Mouse (Mus musculus) adrenal gland, postnatal 14 days (tissue): ENCODE data around the gene BC016579. TPM values are rescaled to one million over a fixed set of nuclear protein-coding genes. Genes with fewer than 3 reads are reported as not detected.

Experiments
- DNase-seq: peaks from one replicate; pipeline ENCODE4 v3.0.0; 2021; ENCODE audit warnings: mixed read lengths
- long read RNA-seq, 2 experiments: library from polyadenylated mRNA; stranded (forward); transcript quantifications; one replicate each; pipeline ENCODE4 v2.0.0; 2021
- total RNA-seq: library from RNA; stranded (reverse); gene quantifications from 2 replicates; pipeline ENCODE4 v1.2.3, GENCODE M21; 2021

BC016579 gene
- 0.15 TPM in 1 of 2 replicates, not detected in the other for total RNA-seq
- long read RNA-seq, experiment 1: 0 reads
- long read RNA-seq, experiment 2: 0 reads

DNA sequence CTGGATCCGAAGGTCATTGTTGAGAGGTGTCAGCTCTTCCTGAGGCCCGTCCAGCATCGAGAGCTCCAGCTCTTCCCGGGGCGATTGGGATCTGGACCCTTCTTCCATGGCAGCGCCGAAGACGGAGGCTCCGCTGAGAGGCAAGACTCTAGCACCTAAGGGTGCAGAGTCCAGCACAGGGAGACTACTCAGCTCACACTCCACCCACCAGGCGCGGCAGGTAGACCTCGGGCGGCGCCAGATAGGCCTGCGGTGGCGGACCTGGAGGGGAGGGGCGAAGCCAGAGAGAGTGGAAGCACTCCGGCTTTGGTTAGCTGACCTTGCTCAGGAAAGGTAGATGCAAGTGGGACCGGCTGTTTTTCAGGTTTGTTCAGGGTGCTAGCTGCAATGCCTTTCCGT is at the start of gene BC016579:
TSS of gene BC016579 (minus strand) at position 135 of the 399 bp plus-strand sequence.
- DNase-seq: no peak

DNA sequence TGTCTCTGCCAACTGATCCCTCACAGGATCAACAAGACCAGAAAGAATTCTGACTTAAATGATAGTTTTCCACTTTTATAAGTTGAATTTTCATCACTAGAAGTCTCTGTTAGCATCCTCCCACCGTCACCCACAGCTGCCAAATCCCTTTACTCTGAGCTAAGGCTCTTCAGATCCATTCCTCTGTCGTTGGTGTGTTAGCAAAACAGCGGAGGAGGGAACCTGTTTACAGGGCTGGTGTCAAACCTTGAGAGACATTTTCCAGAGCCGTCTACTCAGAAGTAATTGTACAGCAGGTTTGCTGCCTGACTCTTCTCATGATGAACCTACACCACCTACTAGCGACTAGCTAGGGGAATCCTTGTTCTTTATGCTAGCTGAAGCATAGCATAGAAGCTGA is 45.4 kb upstream of the BC016579 start:
- no peak for DNase-seq

DNA sequence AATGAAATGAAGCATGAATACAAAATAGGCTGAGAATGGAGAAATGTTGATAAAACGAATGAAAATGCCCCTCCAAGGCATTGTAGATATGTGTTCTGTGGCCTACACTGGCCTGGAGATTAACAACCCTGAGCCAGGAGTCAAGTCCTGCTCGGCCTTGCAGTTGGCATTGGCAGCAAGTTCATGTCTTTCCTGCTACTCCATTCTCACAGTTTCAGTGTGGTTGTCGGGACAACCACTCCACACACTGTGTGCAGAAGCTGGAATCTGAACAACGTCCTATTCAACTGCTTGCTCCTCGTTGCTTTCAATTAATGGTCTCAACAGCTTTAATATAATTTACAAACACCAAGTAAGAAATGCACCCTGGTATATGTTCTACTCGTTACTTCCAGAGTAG is 44.1 kb upstream of the BC016579 start:
- DNase-seq: no peak

DNA sequence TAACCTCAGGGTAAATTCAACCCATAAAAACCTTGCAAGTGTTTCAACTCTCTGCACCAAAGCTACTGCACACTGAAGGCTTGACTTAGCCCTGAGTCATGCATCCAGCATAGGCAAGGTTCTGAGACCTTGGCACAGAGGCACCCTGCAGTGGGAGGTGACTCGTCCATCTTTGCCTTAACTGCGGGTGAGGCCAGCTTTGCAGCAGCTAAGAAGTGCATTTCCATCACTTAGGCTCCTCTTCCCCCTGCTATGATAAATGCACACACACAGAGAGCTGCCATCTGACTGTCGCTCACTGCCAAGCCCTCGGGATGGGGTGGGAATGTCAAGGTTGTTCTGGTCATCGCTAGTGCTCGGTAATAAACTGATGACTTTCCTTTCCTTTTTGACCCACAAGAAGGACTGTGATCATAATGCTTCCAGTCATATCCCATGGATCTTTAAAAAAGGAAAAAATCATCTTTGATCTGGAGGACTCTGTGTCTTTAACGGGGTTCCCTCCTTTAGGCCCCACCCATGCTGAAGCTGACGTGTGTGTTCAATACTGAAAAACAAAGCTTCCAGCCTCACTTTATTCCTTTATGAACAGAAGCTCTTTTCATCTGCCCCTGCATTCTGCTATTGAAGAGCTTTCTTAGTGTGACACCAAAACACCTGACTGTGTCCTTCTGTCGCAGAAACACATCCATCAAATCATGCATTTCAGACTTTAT is 41.7 kb upstream of the BC016579 start:
- peak; percentile 65 for DNase-seq

DNA sequence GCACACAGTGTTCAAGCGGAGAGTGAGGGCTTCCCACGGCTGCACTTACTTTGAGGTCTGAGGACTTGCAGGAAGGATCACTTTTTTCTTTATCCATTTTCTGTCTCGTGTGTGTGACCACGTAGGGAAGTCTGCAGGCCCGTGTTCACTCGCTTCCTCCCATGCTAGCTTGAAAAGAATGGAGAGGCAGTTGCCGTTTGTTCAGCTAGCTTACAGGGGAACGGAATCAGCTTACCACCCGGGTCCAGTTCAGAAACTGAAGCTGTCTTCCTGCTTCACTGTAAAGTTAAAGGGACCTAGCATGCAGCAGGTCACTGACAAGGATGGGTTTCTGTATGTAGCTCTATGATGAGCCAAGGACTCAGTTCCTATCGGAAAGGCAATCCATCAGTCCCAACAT is 39.7 kb upstream of the BC016579 start, which contains the start of gene Tmprss7:
TSS of gene Tmprss7 (minus strand) at position 101 of the 400 bp plus-strand sequence.
- no peak for DNase-seq

DNA sequence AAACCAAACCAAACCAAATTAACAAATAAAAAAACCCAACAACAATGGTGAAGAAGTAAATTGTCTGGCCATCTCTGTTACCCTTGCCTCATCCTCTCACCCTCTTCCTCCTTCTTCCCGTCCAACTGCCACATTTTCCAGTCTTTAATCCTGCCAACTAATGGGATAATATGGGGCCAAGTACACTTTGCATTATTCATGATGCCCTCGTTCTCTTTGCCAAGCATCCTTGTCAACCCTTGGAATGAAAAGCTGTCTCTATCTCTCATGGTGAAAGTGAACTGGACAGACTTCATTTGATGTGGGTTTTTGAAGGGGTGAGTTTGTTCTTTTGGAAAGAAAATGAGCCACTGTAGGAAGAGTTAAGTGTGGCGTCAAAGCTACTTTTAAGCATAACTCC is 39.0 kb upstream of the BC016579 start:
- DNase-seq: no peak

DNA sequence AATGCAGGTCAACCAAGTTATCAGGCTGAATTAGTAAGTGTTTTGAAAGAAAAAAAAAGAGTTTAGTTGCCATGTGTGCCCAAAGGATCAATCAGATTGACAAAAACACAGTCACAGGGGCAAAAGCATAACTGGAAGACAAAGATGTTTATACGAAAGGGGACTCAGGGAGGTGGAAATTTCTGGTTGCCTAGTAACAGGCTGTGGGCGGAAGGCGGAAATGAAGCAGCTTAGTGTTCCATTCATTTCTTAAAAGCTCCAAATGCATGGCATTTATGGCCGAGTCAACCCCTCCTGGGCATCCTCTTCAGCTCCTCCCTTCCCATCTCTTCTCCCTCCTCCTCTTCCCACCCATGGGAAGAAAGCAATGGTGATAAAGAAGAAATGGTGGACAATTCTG is 36.3 kb upstream of the BC016579 start:
- no peak for DNase-seq

DNA sequence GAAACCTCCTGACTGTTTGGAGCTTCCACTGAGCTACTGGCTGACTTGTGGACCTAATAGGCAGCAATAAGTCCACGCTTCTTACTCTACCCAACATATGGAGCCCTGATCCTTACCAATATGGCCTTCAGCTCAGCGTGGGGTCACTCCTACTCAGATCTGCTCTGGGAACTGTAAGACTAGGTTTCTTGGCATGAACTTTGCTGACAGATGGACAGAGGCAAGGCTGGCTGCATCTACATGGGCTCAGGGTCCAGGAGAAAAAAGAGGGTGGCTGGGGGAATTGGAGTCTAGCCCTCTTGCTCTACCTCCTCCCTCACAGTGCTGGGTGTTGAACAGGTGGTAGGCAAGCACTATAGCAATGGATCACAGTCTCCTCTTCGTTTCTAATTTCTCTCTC is 33.0 kb upstream of the BC016579 start:
- DNase-seq: no peak

DNA sequence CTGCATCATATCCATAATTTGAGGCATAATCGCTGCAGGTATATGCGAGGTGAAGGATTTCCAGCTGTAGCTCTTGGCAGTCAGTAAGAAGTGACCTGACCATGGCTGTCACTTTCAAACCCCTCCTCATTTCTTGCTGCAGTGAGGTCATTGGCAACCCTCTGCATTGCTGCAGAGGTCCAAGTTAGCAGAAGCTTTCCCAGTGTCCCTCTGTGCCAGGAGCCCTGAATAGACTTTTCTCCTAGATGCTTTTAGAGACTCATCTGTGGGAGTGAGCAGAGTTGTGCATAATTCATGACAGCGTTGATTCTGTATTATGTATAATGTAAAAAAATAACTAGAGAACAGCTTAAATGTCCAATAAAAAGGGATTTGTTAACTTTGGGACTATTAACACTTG is 31.4 kb upstream of the BC016579 start:
- DNase-seq: no peak

DNA sequence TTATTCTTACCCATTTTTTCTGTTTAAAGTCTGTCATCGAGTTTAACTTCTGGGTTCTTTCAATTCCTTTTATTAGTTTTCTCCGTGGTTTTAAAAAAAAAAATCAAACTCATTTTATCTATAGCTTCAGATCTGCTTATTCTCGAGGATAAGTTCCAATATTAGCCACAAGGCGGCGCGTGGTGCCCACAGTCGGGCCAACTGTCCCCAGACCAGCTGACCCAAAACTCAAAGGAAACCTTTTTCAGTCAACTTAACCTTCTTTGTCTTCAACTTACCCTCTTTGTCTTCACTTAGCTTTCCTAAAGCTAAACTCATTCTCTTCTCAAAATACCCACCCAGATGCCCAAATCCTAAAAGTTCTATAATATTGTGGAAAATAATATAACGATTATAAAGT is 30.9 kb upstream of the BC016579 start:
- peak; percentile 85 for DNase-seq

DNA sequence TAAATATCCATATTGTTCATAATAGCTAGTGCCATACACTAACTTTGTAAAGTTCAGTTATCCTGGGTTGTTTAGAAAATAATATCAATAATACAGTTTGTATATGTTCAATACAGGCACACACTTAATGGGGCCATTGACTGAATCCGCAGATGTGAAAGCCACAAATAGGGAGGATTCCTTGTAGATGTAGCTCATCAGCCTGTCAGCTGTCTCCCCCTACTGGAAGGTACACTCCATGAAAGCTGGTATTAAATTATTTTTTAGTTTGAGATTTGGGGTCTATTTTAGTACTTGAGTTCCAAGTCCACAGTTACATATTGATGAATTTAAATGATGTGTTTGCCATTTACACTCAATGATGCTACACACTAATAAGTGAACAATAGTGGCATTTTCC is 22.6 kb upstream of the BC016579 start:
- DNase-seq: peak; percentile 34

DNA sequence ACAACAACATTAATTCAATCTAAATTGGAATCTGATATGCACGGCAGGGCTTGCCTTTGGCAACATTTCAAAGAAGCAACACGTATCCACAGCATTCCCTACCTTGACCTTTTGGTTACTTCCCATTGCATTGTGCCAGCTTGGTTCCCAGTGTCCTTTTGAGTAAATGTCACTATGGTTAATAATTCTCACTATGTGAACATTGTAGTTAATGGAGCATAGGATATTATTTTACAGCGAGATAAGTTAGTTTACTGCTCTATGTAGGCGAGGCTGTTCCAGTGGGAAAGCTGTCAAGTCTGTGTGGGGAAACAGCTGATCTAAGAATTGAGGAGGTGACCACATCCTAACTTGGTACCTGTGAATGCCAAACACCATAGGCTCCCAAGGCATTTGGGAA is 16.1 kb upstream of the BC016579 start:
- DNase-seq: peak; percentile 37

DNA sequence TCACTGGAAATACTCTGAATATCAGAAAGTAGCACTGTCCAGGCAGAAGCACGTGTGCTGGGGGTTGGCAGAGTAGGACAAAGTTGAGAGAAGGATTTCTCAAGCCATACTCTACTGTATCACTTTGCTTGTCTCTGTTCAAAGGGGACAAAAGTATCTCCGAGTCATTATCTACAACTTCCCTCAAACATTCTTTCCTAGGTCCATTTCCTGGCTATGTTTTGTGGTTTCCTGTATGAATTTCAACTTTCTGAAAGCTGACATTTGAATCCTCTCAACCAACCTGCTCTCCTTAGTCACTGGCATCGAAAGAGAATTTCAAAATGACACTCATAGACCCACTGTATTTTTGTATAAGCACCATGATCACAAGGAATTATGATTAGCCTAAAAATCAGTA is 14.3 kb upstream of the BC016579 start:
- no peak for DNase-seq

DNA sequence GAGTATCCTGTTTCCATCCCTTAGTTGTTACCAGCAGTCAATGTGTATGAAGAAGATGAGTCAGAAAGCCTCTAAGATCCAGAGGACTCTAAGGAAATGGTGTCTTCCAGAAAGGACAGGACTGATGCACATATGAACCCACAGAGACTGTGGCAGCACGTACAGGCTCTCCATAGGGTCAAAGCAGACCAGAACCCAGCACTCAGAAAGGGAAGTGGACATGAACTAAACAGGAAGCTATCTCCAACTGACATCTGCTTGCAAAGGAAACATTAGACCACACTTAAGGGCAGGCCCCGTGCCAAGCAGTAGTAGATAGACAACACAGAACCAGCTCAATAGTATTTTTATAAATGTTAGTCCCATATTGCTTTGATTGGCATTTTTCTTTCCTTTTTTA is 12.3 kb upstream of the BC016579 start:
- DNase-seq: no peak

DNA sequence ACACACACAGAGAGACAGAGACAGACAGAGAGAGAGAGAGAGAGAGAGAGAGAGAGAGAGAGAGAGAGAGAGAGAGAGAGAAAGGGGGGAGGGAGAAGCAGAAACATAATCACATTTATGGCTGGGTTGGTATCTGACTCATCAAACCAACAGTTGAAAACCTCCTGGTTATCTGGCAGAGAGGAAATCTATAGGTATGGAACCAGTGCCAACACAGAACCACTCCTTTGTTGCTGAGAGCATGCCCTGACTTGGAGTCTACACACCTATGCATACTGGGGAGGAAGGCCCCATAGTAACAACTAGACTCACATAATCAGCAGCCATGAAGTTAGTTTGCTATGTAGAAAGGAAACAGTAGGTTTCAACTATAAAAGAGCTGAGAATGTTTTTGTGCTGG is 8.5 kb upstream of the BC016579 start:
- no peak for DNase-seq

DNA sequence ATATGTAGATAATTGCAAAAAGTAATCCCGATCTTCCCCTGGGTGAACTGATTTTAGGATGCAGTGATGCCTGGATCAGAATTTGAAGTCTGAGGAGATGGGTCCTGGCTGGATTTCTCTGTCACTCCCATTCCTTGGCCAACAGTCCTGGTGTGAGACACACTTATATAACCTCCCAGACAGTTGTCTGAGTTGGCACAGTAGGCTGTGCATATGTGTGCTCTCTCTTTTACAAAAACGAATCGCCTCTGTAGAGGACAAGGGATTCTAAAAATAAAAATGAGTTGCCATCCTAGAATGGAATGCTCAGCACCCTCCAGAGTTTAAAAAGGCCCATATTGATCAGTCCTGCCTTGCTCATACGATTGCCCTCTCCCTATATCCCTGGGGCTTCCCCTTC is 5.7 kb upstream of the BC016579 start:
- no peak for DNase-seq

DNA sequence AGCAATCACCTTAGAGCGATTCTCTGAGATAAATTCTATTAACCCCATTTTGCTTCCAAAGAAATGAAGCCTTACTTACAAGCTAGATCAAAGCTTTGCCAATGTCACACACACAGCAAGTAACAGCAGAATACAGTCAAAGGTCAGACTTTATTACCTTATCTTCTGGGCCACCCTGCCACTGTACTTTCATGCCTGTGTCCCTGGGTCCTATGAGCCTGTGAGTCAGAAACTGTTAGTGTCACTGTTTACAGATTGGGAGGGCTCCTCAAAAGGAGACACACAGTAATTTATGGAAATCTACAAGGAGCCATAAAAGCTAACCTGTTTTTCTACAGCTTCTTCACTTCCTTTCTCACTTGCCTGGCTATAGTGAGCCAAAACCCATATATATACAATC is 4.4 kb upstream of the BC016579 start:
- DNase-seq: no peak

DNA sequence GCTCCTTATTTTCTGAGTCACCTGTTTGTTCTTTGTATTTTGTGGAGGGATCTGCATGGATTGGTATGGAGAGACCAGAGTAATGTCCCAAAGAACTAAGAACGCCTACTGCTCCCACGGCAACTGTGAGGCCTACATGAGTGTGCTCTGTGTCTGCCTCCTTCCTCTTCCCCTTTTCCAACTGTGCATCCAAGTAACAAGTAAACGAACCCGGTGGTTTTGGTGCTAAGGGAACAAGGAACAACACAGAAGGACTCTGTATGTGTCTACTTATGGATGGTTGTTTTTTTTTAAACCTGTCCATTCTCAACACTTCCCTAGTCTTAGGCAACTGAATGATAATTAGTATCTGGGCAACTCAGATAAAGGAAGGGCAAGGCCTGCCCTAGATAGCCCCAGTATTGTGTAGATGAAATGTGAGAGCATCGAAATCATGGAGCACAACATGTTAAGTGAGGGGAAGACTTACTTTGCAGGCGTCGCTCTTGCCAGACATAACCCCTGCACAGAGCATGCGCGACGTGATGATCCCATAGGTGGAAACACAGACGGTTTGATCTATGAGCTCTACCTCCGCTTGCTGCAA is 3.8 kb upstream of the BC016579 start:
- no peak for DNase-seq

DNA sequence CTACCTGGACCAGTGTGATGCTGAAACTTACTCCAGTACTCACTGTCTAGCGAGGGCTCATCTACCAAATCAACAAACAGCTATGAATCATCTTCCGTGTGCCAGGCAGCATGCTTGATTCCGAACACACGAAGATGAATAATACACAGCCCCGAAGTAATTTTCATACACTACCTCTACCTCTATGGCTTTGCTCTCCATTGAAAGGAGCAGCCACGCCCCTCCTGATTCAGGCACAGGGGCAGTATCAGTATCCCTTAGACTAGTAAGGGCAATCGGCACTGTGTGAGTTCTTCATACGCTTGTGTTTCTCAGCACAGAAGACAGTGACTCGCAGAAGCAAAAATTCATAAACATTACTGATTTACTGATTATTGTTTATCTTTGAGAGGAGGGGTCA is 597 bp upstream of the BC016579 start:
- no peak for DNase-seq

DNA sequence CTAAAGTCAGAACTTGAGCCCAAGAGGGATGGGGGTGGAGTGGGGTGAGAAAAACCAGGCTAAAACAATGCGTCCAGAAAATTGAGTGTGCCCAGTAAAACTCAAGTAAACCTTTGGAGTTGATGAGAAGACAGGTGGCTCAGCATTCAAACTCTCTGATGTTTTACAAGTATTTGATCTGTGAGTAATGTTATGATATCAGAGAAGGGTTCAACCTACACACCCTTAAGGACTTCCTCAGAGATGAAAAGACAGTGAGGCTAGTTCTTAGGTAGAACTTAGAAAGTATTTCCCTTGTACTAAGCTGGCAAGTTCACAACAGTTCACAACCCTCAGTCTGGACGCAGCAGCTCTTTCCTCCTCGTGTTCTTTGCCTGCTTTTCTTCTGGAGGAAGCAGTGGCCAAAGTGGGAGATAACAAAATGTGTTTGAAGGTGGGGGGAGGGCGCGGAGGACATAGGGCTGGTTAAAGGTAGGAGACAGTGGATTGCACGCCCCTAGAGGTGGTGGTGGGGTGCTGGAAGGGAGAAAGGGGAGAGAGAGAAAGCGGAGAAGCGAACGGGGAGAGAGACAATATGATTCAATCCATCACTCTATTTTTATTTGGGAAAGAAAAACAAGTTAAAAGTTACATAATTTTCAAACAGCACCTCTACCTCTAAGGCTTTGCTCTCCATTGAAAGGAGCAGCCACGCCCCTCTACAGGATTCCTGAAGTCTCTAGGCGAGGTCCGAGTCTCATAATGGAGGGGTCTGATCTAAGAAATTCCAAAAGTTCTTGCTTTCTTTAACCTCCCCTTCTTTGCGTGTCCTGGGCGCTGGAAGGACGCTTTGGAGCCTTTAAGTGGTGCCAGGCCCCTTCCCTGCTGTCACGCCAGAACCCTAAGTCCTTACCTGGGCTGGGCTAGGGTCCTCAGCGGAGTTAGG is 597 bp downstream of the BC016579 start:
- DNase-seq: no peak

DNA sequence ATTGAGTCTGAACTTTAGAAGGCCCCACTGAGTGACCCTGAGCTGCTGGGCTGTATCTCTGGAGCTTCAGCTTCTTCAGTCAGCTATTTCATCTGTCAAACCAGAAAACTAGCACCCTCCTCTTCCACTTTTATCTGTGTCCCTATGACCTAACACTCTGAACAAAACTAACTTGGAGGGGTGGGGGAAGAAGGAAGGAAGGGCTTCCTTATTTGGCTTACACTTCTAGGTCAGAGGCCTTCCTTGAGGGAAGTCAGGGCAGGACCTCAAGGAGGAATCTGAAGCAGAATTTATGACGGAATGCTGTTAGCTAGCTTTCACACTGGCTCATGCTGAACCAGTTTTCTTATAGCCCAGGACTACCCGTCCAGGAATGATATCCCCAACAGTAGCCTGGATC is 2.4 kb downstream of the BC016579 start:
- DNase-seq: no peak

DNA sequence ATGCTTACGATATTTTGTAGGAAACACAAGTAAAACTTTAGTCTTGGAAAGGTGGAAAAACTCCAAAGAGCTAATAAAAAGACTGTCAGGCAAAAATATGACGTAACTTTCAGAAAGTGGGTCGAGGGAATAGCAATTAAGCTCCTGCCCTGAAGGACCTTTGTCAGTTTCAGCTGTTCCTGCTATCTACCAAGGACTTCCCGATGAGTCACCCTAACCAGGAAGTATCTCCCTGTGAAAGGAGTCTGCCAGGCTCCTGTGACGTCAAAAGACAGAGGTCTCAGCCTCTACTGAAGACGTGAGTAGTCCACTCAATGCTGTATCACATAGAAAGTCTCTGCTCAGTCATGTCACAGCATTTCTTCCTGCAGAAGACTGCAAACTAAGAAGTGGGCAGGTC is 9.5 kb downstream of the BC016579 start:
- DNase-seq: peak; percentile 82

DNA sequence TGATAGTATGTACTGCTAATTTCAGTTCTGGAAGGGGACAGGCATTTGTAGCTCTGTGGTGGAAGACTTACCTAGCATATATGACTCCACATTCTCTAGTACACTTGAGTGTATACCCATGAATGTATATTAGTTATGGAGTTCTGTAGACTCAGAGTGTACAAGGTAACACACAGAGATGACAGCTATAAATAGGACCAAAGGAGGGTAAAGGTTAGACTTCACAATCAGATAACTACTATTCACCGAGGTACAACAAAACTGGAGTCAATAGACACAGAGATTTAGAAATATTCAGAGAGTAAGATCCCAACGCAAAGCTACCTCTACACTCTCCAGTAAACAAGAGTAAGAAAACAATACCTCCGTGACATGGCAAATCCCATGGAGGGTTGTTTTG is 9.9 kb downstream of the BC016579 start:
- no peak for DNase-seq
